Mouse (Mus musculus): ENCODE results near the gene Cyp3a41a. TPM values are rescaled to one million over a fixed set of nuclear protein-coding genes. Genes with fewer than 3 reads are reported as not detected.

The Cyp3a41a gene
- not detected in 4 replicates for total RNA-seq (2023)

GRCm38 (mm10) chr5:145720036-145720435, at the start of gene Cyp3a41a:
Cyp3a41a (minus strand) TSS chr5:145720136.

Other genes with a start within 250 kb of the Cyp3a41a start
- not detected in 4 replicates for gene Cyp3a41b, start 135.4 kb downstream of the Cyp3a41a start, total RNA-seq (2023)
- gene Cyp3a44, start 85.7 kb upstream of the Cyp3a41a start, total RNA-seq (2023), result not detected in 4 replicates
- not detected in 4 replicates for gene Cyp3a11, start 159.8 kb upstream of the Cyp3a41a start, total RNA-seq (2023)